Mouse (Mus musculus) liver, adult 2 months (tissue): ENCODE data around the gene Zbtb45. TPM values are rescaled to one million over a fixed set of nuclear protein-coding genes. Genes with fewer than 3 reads are reported as not detected.
A peak's percentile ranks its signal among the peaks of the same experiment; 100 is the strongest.

ENCODE experiments used
- DNase-seq: peaks from one replicate; pipeline ENCODE4 v3.0.0-alpha.2; 2011; ENCODE audit warnings: low read depth, low spot score; ENCODE audit errors: extremely low read depth
- H3K27ac ChIP-seq: fragments of 200-500 bp; replicated peaks from 2 replicates; pipeline ENCODE4 v1.5.1; 2012; ENCODE audit warnings: low read depth, mild to moderate bottlenecking, control low read depth, inconsistent platforms, low read length; ENCODE audit not compliant: insufficient read depth
- H3K27me3 ChIP-seq: fragments of 200-500 bp; 2 replicates; pipeline ENCODE4 v1.6.1; 2012; ENCODE audit warnings: mild to moderate bottlenecking, moderate library complexity, low read length, inconsistent platforms; ENCODE audit not compliant: control insufficient read depth, insufficient read depth
- H3K36me3 ChIP-seq: fragments of 200-500 bp; 2 replicates; pipeline ENCODE4 v1.6.1; 2012; ENCODE audit warnings: low read length, inconsistent platforms; ENCODE audit not compliant: control insufficient read depth, insufficient read depth
- H3K4me1 ChIP-seq: fragments of 200-500 bp; 2 replicates; pipeline ENCODE4 v1.6.1; 2011; ENCODE audit warnings: low read length; ENCODE audit not compliant: control insufficient read depth, insufficient read depth
- H3K4me3 ChIP-seq: fragments of 200-500 bp; 2 replicates; pipeline ENCODE4 v1.5.1; 2011; ENCODE audit warnings: low read depth, mild to moderate bottlenecking, control low read depth, low read length, moderate library complexity; ENCODE audit not compliant: insufficient read depth
- H3K79me2 ChIP-seq: fragments of 200-500 bp; 2 replicates; pipeline ENCODE4 v1.6.1; 2012; ENCODE audit warnings: inconsistent platforms, mild to moderate bottlenecking, low read length, moderate library complexity; ENCODE audit not compliant: control insufficient read depth, insufficient read depth
- H3K9ac ChIP-seq: fragments of 200-500 bp; 2 replicates; pipeline ENCODE4 v1.6.1; 2012; ENCODE audit warnings: low read depth, mild to moderate bottlenecking, control low read depth, inconsistent platforms, low read length
- CTCF ChIP-seq: fragments of 200-500 bp; IDR thresholded peaks from 2 replicates; pipeline ENCODE4 v1.5.1; 2011; ENCODE audit warnings: low read depth, low read length, control low read depth
- POLR2A ChIP-seq: fragments of 200-500 bp; IDR thresholded peaks from 2 replicates; pipeline ENCODE4 v1.6.1; 2011; ENCODE audit warnings: low read length, control low read depth; ENCODE audit not compliant: insufficient read depth; ENCODE audit errors: extremely low read depth
- WGBS: fragments of 180-500 bp; shearing (Covaris S2); methylation state at CpG from one replicate; pipeline ENCODE4 v1.1.7; 2018; 5-methylcytosine and 5-hydroxymethylcytosine counted together
- polyA plus RNA-seq: library from polyadenylated mRNA; depleted of rRNA; stranded (reverse); fragments of >200 nt; gene quantifications from 2 replicates; pipeline ENCODE4 v1.2.3, GENCODE M21; 2012
- total RNA-seq: library from RNA; depleted of rRNA; stranded (reverse); fragments of >200 nt; gene quantifications from 2 replicates; pipeline ENCODE4 v1.2.3, GENCODE M21; 2014

The Zbtb45 gene
- total and polyA plus RNA-seq, 2 experiments = 0.28 to 4.5 TPM

DNA sequence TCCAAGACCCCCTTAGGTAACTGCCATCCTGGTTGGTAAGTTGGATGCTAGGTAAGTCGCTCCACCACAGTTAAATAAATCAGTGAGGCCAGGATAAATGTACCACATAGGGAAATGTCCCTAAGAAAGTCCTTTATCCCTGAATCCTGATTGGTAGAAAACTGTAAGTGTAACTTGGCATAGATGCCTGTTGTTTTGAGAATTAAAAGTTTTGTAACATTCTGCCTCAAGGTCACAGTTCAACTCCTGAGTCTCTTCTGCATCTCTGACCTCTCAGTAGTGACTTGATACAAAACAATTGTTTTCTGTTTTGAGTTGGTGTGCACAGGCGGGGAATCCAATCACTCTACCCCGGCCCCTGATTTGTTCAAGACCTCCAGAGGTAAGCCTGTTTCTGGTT, 11.0 kb downstream of the Zbtb45 start, which contains the start of gene Trim28:
Trim28 (plus strand) TSS at position 264 of the 400 bp plus-strand sequence.
- 21% methylated on average over 3 of the region's 3 CpGs for WGBS
- Histone ChIP-seq H3K79me2 (peaks cover 4% of the 10 kb centered on the region; the same call in 1 of the 2 replicates), H3K27ac (peak within 1 kb of the TSS; percentile 98), H3K36me3 (peaks cover 17% of the 10 kb centered on the region), H3K27me3 (no peaks in the 10 kb centered on the region), H3K4me3 (peak within 1 kb of the TSS; percentile 93), H3K4me1 (peaks cover 15% of the 10 kb centered on the region), H3K9ac (peak within 1 kb of the TSS; percentile 91)
- peak; percentile 93 for DNase-seq
- TF ChIP-seq CTCF (no peak), POLR2A (no peak)

DNA sequence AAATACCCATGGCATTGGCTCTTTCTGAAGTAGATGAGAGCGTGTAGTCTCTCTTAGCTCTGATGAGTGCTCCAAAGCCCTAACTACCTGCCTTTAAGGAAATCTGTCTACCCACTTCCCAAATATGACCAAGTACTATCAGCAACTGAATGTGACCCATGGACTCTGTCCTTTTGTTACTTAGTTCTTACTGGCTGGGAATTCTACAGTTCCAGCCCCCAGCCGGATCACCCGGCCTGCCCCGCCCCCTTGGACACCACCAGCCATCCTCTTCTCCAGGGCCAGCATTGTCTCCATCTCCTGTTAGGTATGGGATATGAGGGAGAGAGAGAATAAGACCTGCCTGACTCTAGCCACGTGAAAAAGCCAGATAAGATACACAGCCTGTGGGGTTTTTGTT, 11.8 kb downstream of the Zbtb45 start, which contains the start of gene Slc27a5:
Slc27a5 (minus strand) TSS at position 140 of the 400 bp plus-strand sequence.
- DNase-seq = peak; percentile 97
- Histone ChIP-seq H3K27me3 (no peaks in the 10 kb centered on the region), H3K27ac (peak within 1 kb of the TSS; percentile 98), H3K9ac (peak within 1 kb of the TSS; percentile 91), H3K79me2 (peaks cover 4% of the 10 kb centered on the region; the same call in 1 of the 2 replicates), H3K36me3 (peaks cover 19% of the 10 kb centered on the region), H3K4me3 (peak within 1 kb of the TSS; percentile 93), H3K4me1 (peaks cover 18% of the 10 kb centered on the region)
- no peak for TF ChIP-seq CTCF
- no peak for TF ChIP-seq POLR2A
- WGBS = 15% methylated on average over 5 of the region's 5 CpGs

DNA sequence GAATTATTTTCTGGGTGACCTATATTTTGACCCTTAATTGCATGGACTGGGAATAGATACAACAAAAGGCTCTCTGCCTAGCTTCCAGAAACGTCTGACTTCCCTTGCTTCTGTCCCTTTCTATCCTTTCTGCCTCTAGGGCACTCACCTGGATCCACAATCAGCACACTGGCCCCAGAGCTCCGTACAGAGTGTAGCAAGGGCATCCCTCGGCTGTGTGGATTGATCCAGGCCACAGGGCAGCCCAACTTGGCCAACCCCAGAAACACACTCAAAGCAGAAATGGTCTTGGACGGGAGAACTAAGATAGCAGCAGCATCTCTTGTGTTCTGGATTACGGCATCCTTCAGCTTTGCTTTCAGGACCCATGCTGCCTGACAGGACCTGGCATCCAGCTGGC, 12.6 kb downstream of the Zbtb45 start:
- TF ChIP-seq POLR2A = peak; percentile 28; the same call in 1 of the 2 replicates
- TF ChIP-seq CTCF = no peak
- Histone ChIP-seq H3K36me3 (peaks cover 21% of the 10 kb centered on the region), H3K27ac (peak overlapping the region; percentile 95), H3K4me1 (peaks cover 14% of the 10 kb centered on the region), H3K4me3 (peak overlapping the region; percentile 93), H3K79me2 (peaks cover 4% of the 10 kb centered on the region; the same call in 1 of the 2 replicates), H3K27me3 (no peaks in the 10 kb centered on the region), H3K9ac (peak overlapping the region; percentile 90)
- DNase-seq = peak; percentile 81
- 17% methylated on average over 5 of the region's 5 CpGs for WGBS

DNA sequence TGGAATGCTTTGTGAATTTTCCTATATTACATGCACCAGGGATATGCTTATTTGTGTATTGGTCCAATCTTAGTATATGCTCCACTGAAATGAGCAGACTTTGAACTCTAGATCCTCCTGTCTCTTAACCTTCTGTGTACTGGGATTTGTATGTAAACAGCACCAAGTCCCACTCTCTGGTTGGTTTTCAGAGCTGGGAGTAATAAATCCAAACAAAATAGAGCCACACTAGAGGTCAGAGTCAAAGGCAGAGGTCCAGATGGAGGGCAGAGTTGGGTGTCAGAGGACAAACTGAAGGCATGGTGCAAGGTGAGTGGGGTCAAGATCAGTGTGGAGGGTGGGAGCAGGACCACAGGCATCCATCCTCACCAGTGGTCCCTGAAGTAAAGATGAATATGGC, 14.0 kb downstream of the Zbtb45 start:
- Histone ChIP-seq H3K36me3 (peaks cover 33% of the 10 kb centered on the region), H3K4me3 (peak overlapping the region; percentile 31), H3K27me3 (no peaks in the 10 kb centered on the region), H3K27ac (peak overlapping the region; percentile 85), H3K4me1 (peaks cover 19% of the 10 kb centered on the region), H3K79me2 (peaks cover 7% of the 10 kb centered on the region; the same call in 1 of the 2 replicates), H3K9ac (peak overlapping the region; percentile 46)
- peak; percentile 97 for DNase-seq
- TF ChIP-seq CTCF = no peak
- TF ChIP-seq POLR2A = no peak

DNA sequence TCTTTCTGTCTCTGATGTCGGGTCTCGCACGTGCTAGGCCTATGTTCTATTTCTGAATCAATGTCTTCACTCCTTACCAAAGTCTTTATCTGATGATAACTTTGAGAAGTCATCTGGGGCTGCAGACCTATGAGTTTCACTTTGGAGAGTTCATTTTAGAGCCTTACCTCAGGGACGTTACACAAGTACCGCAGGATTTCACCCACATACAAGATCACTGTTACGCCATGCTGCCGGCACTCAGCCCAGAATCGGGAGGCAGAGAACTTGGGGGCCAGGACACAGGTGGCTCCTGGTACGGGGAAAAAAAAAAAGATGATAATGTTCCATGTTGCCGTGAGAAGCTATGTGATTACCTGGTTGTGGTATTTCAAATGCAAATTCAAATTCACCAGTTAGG, 16.7 kb downstream of the Zbtb45 start:
- peak; percentile 79 for DNase-seq
- Histone ChIP-seq H3K79me2 (peaks cover 8% of the 10 kb centered on the region; the same call in 1 of the 2 replicates), H3K27me3 (no peaks in the 10 kb centered on the region), H3K4me1 (peaks cover 19% of the 10 kb centered on the region), H3K27ac (peak overlapping the region; percentile 56), H3K36me3 (peaks cover 56% of the 10 kb centered on the region), H3K9ac (no peak overlapping the region), H3K4me3 (no peak overlapping the region)
- TF ChIP-seq CTCF (no peak), POLR2A (no peak)
- WGBS = 49% methylated on average over 10 of the region's 10 CpGs

DNA sequence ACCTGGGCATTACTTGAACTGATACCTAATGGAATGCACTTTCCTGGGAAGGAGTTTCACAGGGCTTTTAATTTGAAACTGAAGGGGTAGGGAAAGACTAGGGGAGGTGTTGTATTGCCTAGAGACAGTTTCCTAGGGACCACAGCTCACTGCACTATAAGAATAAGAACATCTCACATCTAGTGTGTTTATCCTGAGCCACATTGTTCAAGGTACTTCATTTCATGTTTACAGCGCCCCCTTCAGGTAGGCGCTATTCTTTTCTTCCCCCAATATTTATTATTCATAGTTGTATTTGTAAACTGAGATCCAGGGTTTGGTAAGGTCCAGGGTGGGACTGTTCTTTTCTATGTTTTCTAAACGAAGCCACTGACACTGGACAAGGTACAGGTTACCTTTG, 17.6 kb downstream of the Zbtb45 start:
- no peak overlapping the region for H3K4me3 ChIP-seq
- peaks cover 4% of the 10 kb centered on the region; the same call in 1 of the 2 replicates for H3K79me2 ChIP-seq
- no peak for TF ChIP-seq CTCF
- peaks cover 19% of the 10 kb centered on the region for H3K4me1 ChIP-seq
- no peaks in the 10 kb centered on the region for H3K27me3 ChIP-seq
- no peak for DNase-seq
- WGBS = 15% methylated on average over 3 of the region's 3 CpGs
- peaks cover 63% of the 10 kb centered on the region for H3K36me3 ChIP-seq
- H3K27ac ChIP-seq = peak overlapping the region; percentile 56; the same call in 1 of the 2 replicates
- H3K9ac ChIP-seq = no peak overlapping the region
